Mouse (Mus musculus): Measurements from ENCODE around the gene Birc5. TPM values are rescaled to one million over a fixed set of nuclear protein-coding genes. Genes with fewer than 3 reads are reported as not detected.
"Not testable (repeated sequence)": the region's sequence is repeated elsewhere in the genome, so short reads cannot be mapped to it uniquely, and the experiment has no call there.

Birc5 gene
- total RNA-seq, 2 experiments from 2014 or later = 1.6 to 1.7 TPM

DNA sequence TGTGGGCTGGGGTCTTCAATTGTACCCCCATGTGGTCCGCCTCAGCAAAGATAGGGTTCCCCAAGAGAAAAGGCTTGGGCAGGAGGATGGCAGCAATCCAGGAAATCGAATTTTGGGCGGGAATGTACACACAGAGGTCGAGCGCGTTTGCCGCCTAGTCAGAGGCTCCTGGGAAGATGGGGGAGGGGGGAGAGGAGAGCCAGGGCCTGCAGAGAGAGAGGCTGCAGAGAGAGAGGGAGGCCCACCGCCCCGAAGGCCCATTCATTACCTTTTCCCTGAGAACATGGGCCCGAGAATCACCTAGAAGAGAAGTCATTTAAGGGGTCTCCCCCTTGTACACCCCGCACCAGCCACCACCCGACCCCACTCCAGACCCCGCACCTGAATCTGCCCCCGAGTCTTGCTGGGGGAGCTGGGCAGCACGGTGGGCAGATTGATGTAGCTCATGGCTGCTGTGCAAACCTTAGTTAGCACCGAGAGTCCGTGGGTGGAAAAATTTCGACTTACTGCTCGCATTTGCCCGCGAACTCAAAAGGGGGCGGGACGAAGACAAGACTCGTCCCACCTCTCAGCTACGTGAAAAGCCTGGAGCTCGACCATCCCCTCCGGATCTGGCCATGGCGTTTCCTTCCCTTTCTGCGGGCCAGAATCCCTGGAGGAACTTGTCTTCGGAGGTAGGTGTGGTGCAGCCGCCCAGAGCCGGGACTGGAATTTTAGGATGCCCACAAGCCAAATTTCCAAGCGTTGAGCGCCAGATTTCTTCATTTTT lies 23.5 kb upstream of the Birc5 start, which contains the start of the genes Afmid and Tk1:
Afmid (plus strand) TSS at position 592 of the 769 bp plus-strand sequence.
Tk1 (minus strand) TSS at position 760 of the 769 bp plus-strand sequence.
- intact Hi-C loops (cut with DNase I) = loop anchor here (2.0 kb wide), 1 partner anchor 35 kb away; no protein-coding TSS in a partner anchor
- DNase-seq (ENCODE audit: low spot score in 2 of 2) = peak; percentile 64 to 71

- intact Hi-C loops (cut with DNase I) = no loop called here
- DNase-seq (ENCODE audit: low spot score in 2 of 2) = no peak
These were observed 22.9 kb upstream of the Birc5 start for GRCm38 (mm10) chr11:117826164-117826563.

DNA sequence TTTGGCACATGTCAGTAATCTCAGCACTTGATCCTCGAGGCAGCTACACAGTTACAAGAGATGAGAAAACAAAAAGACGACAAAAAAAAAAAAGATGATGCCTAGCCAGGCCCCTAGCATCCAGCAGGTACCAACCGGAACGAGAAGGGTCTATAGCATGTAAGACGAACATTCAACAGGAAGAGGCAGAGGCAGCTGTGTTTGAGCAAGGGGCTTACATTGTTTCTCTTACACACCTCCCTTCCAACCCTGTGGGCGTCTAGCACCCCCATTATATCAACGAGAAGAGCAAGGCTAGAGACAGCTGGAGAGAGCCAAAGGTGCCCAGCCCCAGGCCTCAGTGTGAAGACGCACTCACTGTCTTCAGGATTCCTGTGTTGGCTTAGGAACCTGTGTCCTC lies 22.1 kb upstream of the Birc5 start:
- no peak for DNase-seq (ENCODE audit: low spot score in 2 of 2)
- intact Hi-C loops (cut with DNase I) = no loop called here

GRCm38 (mm10) chr11:117827386-117827785 lies 21.7 kb upstream of the Birc5 start:
- intact Hi-C loops (cut with DNase I) = no loop called here
- no peak for DNase-seq (ENCODE audit: low spot score in 2 of 2)

GRCm38 (mm10) chr11:117828149-117828887 lies 20.7 kb upstream of the Birc5 start:
- intact Hi-C loops (cut with DNase I) = no loop called here
- no peak for DNase-seq (ENCODE audit: low spot score in 2 of 2)

- intact Hi-C loops (cut with DNase I) = no loop called here
- DNase-seq (ENCODE audit: low spot score in 2 of 2) = peak in 1 of 2 experiments; percentile 38
These were observed 20.0 kb upstream of the Birc5 start for GRCm38 (mm10) chr11:117828888-117829604.

GRCm38 (mm10) chr11:117829671-117830215 lies 19.3 kb upstream of the Birc5 start:
- no peak for DNase-seq (ENCODE audit: low spot score in 2 of 2)
- intact Hi-C loops (cut with DNase I) = no loop called here

DNA sequence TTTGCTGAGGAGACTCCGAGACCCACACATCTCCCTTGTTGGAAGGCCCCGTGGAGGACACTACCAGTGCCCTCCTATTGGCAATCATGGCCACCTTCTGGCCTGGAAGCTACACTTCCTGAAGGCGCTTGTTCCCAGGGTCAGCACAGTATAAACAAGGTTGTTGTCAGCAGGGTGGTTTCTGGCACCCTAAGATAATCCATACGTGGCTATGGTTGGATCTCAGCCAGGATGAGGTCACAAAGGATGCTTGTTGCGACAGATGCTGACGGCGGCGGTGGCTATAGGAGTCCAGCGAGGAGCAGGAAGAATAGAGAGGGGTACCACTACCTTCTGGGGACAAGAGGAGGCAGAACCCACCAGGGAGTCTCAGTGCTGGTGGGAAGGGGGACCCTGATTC lies 18.6 kb upstream of the Birc5 start:
- DNase-seq (ENCODE audit: low spot score in 2 of 2) = no peak
- intact Hi-C loops (cut with DNase I) = no loop called here

- DNase-seq (ENCODE audit: low spot score in 2 of 2) = peak; percentile 71 to 79
- intact Hi-C loops (cut with DNase I) = no loop called here
These were observed 16.7 kb upstream of the Birc5 start for GRCm38 (mm10) chr11:117832086-117832969.

GRCm38 (mm10) chr11:117833509-117833908 lies 15.5 kb upstream of the Birc5 start:
- intact Hi-C loops (cut with DNase I); DNase-seq (ENCODE audit: low spot score in 2 of 2): not testable (repeated sequence)

DNA sequence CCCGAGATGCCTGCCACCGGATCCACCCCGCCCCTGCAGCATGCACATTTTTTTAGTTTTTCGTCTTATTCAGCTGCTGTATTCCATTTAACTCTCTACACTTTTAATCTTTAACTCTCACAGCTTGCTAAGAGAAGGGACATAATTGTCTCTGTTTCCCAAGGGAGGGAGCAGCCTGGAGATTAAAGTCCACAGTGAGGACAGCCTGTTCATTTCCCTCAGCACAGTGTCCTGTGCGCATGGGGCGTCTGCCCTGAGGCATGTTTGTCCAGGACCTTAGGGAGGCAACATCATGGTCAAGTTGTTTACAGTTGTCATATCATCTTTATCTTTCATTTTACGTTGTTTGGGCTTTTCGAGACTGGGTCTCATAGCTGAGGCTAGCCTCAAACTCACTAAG lies 15.0 kb upstream of the Birc5 start:
- no peak for DNase-seq (ENCODE audit: low spot score in 2 of 2)
- intact Hi-C loops (cut with DNase I) = no loop called here

GRCm38 (mm10) chr11:117836306-117836705 lies 12.7 kb upstream of the Birc5 start:
- intact Hi-C loops (cut with DNase I) = no loop called here
- peak; percentile 51 to 78 for DNase-seq (ENCODE audit: low spot score in 2 of 2)

- intact Hi-C loops (cut with DNase I) = no loop called here
- DNase-seq (ENCODE audit: low spot score in 2 of 2) = no peak
These were observed 10.5 kb upstream of the Birc5 start for GRCm38 (mm10) chr11:117838572-117838971.

DNA sequence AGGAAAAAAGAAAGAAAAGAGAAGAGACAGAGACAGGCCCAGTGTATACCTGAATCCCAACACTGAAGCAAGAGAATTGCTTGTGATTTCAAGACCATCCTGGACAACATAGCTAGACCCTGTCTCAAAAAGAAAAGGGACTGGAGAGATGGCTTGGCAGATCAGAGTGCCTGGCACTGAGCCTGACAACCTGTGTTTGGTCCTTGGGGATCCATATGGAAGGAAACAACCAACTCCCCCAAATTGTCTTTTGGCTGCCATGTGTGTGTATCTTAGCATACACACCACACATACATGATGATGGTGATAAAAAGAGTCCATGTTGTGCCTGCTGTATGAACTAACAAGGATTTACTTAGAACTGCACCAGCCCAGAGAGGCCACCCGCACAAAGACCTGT lies 10.0 kb upstream of the Birc5 start:
- intact Hi-C loops (cut with DNase I) = no loop called here

DNA sequence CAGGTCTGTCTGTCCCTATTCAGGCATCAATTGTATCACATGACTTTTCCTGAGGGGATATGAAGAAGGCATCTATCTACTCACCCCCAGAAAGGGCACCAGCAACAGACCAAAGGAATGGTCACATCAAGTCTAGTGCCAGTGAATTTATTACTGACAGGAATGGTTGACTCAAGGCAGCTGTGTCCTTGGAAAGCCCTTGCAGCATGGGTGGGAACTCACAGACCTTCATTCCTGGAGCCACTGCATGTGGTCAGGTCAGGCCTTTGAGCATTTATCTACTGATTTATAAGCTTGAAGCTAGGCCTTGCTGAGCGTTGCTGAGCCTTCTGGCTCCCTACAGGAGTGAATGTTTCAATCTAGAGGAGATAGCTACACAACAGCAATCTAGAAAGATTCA lies 8.1 kb upstream of the Birc5 start:
- no peak for DNase-seq (ENCODE audit: low spot score in 2 of 2)
- intact Hi-C loops (cut with DNase I) = no loop called here

More for the DNA sequence above, 10.0 kb upstream of the Birc5 start:
- DNase-seq (ENCODE audit: low spot score in 2 of 2) = no peak

GRCm38 (mm10) chr11:117843434-117843833 lies 5.6 kb upstream of the Birc5 start:
- DNase-seq (ENCODE audit: low spot score in 2 of 2) = no peak
- intact Hi-C loops (cut with DNase I) = no loop called here

DNA sequence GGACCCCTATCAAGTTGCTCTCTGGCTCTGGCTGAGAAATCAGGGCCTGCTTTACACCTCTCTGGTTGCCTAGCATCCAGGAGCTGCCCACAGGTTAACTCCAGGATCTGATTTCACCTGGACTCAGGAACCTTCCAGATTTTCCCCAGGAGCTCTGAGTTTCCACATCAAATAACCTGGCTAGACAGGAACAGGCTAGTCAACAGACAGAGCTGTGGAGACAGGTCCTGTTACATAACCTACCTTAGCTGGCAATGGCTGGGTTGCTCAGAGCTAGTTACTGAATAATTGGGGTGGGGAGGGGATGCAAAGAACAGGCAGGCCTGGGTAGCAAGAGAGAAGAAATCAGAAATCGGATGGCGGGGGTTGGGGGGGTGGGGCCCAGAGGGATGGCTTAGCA lies 4.1 kb upstream of the Birc5 start:
- no peak for DNase-seq (ENCODE audit: low spot score in 2 of 2)
- intact Hi-C loops (cut with DNase I) = no loop called here

- DNase-seq (ENCODE audit: low spot score in 2 of 2) = no peak
- intact Hi-C loops (cut with DNase I) = no loop called here
These were observed 3.4 kb upstream of the Birc5 start for GRCm38 (mm10) chr11:117845651-117846050.

GRCm38 (mm10) chr11:117846640-117847039 lies 2.4 kb upstream of the Birc5 start:
- intact Hi-C loops (cut with DNase I) = no loop called here

More at GRCm38 (mm10) chr11:117846640-117847039, 2.4 kb upstream of the Birc5 start:
- no peak for DNase-seq (ENCODE audit: low spot score in 2 of 2)

All from left cerebral cortex, postnatal 14 days (tissue).